Mouse (Mus musculus): ENCODE measurements around the gene Tmed1. TPM values are rescaled to one million over a fixed set of nuclear protein-coding genes. Genes with fewer than 3 reads are reported as not detected.

Gene Tmed1
- polyA plus RNA-seq, 1 experiment from 2014 or later, result 68.2 TPM

DNA sequence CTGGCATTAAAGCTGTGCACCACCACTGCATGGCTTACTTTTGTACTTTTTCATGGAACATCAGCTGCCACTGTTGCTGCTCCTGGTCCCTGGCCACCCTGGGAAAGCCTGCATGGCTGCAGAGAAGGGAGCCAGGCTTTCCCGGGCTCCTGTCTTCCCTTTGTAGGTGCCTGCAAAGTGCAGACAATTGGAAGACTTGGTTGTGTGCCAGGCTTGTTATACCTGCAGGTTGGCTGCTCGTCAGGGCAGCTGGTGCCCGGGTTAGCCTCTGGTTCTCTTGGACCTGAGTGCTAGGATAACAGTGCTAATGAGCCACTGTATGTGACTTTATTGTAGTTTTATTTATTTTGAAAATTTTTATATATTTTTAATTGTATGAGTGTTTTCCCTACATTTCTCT is 51.2 kb downstream of the Tmed1 start:
- Histone ChIP-seq H3K27ac (no peak overlapping the region), H3K4me1 (no peaks in the 10 kb centered on the region), H3K9ac (no peak overlapping the region), H3K4me2 (no peak overlapping the region), H3K9me3 (no peaks in the 10 kb centered on the region), H3K27me3 (no peaks in the 10 kb centered on the region), H3K4me3 (replicated peaks) (no peak overlapping the region), H3K36me3 (replicated peaks) (peaks cover 5% of the 10 kb centered on the region; the same call in 1 of the 2 replicates)
- 94% methylated on average over 3 of the region's 3 CpGs for WGBS
- no peak for ATAC-seq (ENCODE audit: low FRiP score)

Small RNAs within 50 kb of the gene (microRNA-seq; reads per million reads assigned to microRNA genes)
- gene Mir199a-1, result 6.6 reads per million, percentile 22 among the genes with 10 or more reads in this experiment

Other genes with a start within 250 kb of the Tmed1 start
- 47.4 and 50.7 TPM in 2 replicates for gene Atg4d, start 245.0 kb downstream of the Tmed1 start, polyA plus RNA-seq (2016; fragmentation: Nextera tagmentation; extraction: Ambion mirVana)
- 19.5 and 20.8 TPM in 2 replicates for gene Kri1, start 222.3 kb downstream of the Tmed1 start, polyA plus RNA-seq (2016; fragmentation: Nextera tagmentation; extraction: Ambion mirVana)
- 70.6 and 74.5 TPM in 2 replicates for gene Cdkn2d, start 218.8 kb downstream of the Tmed1 start, polyA plus RNA-seq (2016; fragmentation: Nextera tagmentation; extraction: Ambion mirVana)
- 3.3 TPM in 2 replicates for gene Ap1m2, start 197.9 kb downstream of the Tmed1 start, polyA plus RNA-seq (2016; fragmentation: Nextera tagmentation; extraction: Ambion mirVana)
- gene Slc44a2, start 189.6 kb downstream of the Tmed1 start, polyA plus RNA-seq (2016; fragmentation: Nextera tagmentation; extraction: Ambion mirVana), result 76.9 and 80.1 TPM in 2 replicates
- gene Ilf3, start 142.4 kb downstream of the Tmed1 start, polyA plus RNA-seq (2016; fragmentation: Nextera tagmentation; extraction: Ambion mirVana), result 335 and 363 TPM in 2 replicates
- 43.5 and 50.8 TPM in 2 replicates for gene Qtrt1, start 98.4 kb downstream of the Tmed1 start, polyA plus RNA-seq (2016; fragmentation: Nextera tagmentation; extraction: Ambion mirVana)
- 73.8 and 78.4 TPM in 2 replicates for gene Dnm2, start 85.3 kb downstream of the Tmed1 start, polyA plus RNA-seq (2016; fragmentation: Nextera tagmentation; extraction: Ambion mirVana)
- gene AB124611, start 15.9 kb upstream of the Tmed1 start, polyA plus RNA-seq (2016; fragmentation: Nextera tagmentation; extraction: Ambion mirVana), result 4.9 and 7.2 TPM in 2 replicates
- gene Carm1, start 36.6 kb upstream of the Tmed1 start, polyA plus RNA-seq (2016; fragmentation: Nextera tagmentation; extraction: Ambion mirVana), result 54.7 and 62.5 TPM in 2 replicates
- gene Timm29, start 82.5 kb upstream of the Tmed1 start, polyA plus RNA-seq (2016; fragmentation: Nextera tagmentation; extraction: Ambion mirVana), result 54.5 and 55.9 TPM in 2 replicates
- gene Yipf2, start 82.6 kb upstream of the Tmed1 start, polyA plus RNA-seq (2016; fragmentation: Nextera tagmentation; extraction: Ambion mirVana), result 17.3 TPM in 2 replicates
- 184 and 203 TPM in 2 replicates for gene Smarca4, start 105.9 kb upstream of the Tmed1 start, polyA plus RNA-seq (2016; fragmentation: Nextera tagmentation; extraction: Ambion mirVana)
- 34.1 and 40.3 TPM in 2 replicates for gene Ldlr, start 213.2 kb upstream of the Tmed1 start, polyA plus RNA-seq (2016; fragmentation: Nextera tagmentation; extraction: Ambion mirVana)